Mouse (Mus musculus): ENCODE data around the gene Zpld1. TPM values are rescaled to one million over a fixed set of nuclear protein-coding genes. Genes with fewer than 3 reads are reported as not detected.

Gene Zpld1
- not detected for total RNA-seq (2021)
- long read RNA-seq, experiment 1: 0 reads
- long read RNA-seq, experiment 2: 0 reads

DNA sequence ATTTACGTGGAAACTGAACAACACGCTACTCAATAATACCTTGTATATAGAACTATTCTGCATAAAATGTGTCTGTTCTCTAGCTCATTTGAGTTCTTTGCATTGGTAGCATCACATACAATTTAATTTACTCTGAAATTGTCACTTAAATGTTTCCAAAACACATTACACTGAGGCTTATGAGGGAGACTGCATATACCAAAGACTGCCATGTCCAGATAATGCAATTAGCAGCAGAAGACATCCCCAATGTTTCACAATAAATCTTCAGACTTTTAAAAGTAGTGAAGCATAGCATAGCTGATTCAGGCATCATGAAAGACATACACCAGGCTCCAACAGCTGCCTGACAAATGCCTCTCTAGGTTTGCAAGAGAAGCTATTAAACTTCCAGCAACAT, at the start of gene Zpld1:
TSS of gene Zpld1 (minus strand) at position 101 of the 400 bp plus-strand sequence.
- DNase-seq: no peak

DNA sequence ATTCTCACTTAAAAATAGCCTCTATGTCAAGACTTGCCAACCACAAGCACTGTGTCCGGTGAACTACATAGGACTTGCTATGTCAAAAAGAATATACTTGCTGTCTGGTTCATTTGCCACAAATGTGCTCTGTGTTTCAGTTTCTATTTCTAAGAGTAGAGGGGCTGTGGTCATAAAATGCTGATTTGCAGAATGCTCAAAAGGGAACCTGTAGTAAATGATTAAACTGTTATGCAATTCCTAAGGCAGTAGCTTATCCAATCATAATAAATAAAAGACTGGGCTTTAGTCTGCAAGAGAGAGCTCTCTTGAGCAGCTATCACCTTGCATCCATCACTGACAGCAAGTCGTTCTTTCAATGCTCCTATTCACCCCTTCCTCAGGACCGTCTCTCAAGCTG, 47.9 kb upstream of the Zpld1 start:
- no peak for DNase-seq

DNA sequence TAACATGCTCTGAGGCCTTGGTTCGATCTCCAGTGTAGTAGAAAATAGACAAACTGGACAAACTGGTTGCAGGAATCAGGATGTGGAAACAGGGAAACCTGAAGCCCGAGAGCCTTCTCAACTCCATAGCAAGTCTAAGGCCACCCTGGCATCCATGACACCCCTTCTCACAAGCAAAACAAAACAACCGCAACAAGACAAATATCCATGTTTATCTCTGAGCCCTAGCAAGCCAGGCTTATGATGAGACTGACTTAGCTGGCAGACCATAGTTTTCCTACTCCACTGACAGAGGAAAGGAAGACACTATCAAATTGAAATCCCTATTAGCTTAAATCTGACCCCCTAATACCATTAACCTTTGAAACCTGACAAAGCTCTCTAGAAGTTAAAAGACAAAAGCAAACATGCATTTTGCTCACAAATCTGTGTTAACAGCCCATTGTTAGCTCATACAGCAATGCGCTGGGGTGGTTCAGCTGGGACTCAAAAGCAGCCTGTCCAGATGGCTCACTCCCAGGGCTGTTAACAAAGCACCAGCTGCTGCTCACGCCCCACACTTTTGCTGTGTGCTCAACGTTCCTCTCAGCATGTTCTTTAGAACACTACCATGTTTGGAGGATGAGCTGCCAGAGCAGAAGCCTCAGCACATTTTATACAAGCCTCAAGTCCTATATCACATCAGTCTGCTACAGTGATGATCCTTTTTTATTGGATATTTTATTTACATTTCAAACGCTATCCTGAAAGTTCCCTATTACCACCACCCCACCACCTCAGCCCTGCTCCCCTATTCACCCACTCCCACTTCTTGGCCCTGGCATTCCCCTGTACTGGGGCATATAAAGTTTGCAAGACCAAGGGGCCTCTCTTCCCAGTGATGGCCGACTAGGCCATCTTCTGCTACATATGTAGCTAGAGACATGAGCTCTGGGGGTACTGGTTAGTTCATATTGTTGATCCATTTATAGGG, 24.0 kb upstream of the Zpld1 start:
- no peak for DNase-seq

DNA sequence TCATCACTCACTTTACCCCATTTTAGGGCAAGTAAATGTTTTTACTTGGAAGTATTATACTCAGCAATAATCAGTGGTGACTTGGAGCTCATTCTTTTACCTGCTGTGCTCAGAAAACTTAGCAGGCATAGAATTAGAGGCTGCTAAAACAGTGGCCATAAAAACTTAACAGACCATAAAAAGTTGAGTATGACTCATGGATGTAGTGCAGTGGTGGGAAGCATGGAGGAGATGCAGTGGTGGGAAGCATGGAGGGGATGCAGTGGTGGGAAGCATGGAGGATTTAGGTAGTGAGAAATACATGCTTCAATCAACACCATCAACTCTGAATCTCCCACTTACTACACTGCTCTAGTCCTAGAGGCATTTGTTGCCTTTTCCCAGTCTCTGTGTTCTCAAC, 19.2 kb upstream of the Zpld1 start:
- no peak for DNase-seq

DNA sequence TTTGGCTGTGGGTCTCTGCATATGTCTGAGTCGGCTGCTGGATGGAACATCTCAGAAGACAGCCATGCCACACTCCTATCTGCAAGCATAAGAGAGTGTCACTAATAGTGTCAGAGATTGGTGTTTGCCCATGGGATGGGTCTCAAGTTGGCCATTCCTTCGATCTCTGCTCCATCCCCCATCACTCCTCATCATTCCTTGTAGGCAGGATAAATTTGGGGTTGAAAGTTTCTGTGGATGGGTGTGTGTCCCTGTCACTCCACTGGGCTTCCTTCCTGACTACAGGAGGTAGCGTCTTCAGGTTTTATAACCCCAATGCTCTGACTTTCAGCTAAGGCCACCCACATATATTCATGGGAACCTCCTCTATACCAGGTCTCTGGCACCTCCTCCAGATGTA, 14.3 kb upstream of the Zpld1 start:
- no peak for DNase-seq

DNA sequence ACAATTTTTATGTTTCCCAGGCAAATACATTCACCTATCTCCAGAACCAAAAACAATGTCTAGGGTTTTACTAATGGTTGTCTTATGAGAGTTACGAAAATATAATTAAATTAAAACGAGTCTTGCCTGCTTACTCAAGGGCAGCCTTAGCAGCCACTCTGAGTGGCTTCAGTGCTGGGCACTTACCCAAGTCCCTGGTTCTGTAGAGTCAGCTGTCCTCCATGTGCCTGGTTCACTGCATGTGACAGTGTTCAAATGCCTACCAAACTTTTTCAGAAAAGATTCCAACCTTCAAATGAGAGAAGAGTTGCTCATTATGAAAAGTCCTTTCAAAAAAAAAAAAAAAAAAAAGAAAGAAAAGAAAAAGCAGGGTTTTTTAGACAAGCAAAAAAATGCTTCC, 15.1 kb downstream of the Zpld1 start:
- DNase-seq: no peak

DNA sequence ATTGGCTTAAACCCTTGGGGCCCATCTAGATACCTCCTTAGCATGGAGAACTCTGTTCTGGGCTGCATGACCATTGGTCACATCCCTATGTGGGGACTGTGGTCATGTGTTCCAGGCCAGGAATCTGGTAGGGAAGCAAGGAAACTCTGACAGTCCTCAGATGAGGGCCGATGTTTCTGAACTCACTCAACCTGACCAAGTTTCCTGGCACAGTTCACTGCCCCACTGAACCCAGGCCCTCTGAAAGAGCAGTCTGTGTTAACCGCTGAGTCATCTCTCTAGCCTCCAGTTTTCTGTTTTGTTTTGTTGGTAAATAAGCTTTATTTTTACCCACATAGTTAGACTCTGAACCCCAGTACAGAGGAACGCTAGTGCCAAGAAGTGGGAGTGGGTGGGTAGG, 20.3 kb downstream of the Zpld1 start:
- no peak for DNase-seq

DNA sequence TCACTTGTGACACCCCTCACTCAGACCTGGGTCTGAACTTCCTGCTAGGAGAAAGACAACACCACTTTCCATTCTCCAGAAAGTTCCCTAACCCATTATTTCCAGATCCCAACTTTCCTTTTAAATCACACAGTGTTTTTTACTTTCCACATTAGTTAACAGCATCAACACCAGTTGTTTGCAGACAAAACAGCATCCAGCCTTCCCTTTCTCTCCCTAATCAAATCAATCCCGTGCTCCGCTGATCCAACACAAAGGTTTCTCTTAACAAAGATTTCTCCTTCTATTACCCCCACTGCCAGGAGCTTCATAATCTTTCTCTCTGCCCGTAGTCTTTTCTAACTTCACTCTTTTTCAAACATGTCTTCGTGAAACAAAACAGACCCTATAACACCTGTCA, 32.5 kb downstream of the Zpld1 start:
- no peak for DNase-seq

DNA sequence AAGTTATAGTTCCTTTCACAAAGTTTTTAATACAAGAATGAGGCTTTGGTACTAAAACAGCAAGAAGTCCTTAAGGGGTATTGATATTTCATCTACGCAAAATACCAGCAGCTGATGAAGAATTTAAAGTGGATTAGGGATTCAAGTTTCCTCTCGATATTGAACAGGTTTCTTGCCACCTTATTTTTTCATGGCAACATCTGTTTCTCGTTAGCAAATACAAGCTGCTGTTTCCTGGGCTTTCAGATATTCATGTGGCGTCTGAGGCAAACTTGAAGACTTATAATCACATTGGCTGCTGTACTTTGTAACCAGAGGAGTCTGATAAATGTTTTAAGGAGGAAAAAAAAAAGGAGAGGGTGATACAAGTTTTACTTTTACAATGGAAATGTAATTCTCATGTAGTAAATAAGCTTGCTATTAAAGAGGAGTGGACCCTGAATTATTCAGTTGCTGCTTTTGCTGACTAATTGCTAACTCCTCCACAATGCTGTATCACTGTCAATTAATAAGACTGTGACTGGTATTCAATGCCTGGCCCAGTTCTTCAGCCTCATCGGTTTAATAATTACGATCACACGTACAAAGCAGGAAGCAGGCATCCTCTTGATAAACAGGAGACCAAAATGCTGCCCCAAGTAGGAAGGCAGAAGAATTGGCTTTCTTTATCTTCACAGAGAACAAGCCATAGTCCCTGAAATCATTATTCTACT, 36.8 kb downstream of the Zpld1 start:
- no peak for DNase-seq

DNA sequence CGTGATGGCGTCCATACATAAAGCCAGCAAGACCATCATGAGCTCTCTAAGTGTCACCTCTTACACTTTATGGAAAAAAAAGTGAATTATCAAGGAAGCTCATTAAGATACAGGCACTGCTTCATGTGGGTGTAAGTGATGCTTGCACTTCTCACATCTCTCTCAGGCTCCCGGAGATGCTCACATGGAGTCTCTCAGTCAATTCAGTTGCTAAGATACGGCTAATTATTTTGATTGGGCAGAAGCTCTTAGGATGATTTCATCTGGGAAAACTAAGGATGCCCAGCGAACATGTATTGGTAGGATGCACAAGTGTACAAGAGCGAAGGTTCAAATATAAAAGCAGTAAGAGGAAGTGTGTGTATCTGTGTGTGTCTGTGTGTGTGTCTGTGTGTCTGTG, 38.1 kb downstream of the Zpld1 start:
- DNase-seq: no peak

DNA sequence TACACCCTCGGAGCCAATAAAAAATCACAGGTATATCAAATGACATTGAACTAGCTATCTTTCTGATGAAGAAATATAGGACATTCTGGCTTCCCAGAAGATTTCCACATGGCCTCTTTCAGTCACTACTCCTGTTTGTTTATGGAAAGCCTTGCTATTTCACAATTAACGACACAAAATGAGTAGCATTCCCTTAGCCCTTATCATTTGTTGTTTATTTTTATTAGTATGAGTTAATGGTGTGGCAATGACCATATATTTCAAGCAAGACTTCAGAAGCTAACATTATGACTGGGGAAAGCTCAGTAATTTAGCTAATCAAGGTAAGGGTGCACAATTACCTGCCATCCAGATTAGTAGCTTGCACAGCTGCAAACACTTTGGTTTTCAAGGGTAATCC, 56.8 kb downstream of the Zpld1 start:
- no peak for DNase-seq

DNA sequence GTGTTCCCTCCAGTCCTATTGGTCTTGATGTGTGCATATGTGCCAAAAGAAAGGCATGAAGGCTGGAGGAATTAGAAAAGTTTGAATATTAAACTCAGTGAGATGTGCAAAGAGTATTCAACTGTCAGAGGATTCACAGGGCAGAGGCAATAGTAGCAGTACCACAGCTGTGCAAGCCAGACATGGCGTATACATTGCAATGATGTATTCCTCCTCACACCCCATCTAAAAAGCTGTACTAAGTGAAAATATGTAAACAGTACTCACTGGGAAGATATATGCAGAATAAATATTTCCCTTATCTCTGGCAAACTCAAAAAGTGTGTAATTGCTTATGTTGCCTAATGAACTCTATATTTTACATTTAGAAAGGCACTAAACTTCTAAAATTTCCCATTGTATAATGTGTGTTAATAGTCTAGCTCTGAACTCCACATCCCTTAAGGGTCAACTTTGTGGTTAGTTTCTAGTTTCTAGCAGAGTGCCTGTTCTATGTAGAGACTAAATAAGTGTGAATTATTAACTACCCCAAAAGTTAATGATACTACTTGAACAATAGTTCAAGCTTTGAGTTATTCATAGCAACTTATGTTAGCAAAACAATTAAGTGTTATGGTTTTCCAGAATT, 68.7 kb downstream of the Zpld1 start:
- DNase-seq: no peak

DNA sequence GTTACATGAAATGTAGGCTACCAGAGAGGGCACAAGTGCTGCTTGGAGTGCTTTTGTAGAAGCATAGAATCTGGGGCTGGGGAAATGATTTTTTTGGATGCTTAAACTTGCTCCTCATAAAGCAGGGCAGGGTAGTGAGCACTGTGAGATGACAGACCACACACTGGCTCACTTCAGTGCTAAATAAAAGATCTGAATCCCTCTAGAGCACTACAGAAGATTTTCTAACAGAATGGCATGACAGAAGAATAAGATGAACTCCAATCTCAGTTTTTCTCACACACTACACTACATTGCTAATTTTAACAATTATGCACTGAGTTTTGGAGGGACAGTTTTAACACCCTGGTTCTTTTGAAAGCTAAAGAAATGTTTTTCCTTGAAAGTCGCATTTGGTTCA, 93.8 kb downstream of the Zpld1 start:
- no peak for DNase-seq

DNA sequence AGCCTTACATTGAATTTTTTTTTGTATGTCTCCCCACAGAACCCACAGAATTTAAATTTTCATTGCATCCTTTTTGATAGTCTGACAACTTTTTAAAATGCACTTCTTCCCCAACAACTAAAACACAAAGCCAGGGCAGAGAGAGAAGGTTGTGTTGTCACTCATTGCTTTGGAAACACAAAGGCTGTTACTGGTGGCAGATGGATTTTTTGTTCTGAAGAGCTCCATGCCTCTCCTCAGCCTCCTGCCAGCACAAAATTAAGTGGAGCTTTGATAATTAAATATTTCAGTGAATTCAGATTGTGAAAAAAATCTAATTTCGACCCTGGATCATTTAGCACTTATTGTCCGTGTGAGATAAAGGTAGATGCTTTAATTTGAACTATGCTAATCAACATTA, 107.4 kb downstream of the Zpld1 start:
- no peak for DNase-seq

DNA sequence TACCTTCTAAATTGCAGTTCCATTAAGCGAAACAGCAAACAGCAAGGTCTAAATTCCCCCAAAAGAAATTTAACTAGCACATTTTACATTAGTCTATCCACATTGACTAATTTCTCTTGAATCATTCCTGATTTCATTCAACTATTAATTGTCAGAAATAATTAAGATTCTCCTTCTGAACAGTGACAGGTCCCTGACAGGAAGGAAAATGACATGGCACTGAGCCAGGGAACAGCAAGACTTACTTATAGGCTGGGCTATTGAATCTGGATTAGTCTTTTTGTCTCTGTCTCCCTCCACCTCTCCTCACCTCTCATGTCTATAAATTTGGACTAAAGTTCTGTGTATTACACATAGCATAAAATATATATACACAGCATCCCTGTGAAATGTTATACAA, 112.4 kb downstream of the Zpld1 start:
- no peak for DNase-seq
